Mouse (Mus musculus): Measurements from ENCODE around the gene Vmn1r215. TPM values are rescaled to one million over a fixed set of nuclear protein-coding genes. Genes with fewer than 3 reads are reported as not detected.
"Not testable (repeated sequence)": the region's sequence is repeated elsewhere in the genome, so short reads cannot be mapped to it uniquely, and the experiment has no call there.

Vmn1r215 gene
- not detected in 2 replicates for total RNA-seq (2014; fragmentation: Nextera tagmentation)
- total RNA-seq (2017), result not detected in 2 replicates

- ATAC-seq (replicated peaks; ENCODE audit: poor library complexity, severe bottlenecking), result no peak
Observed at GRCm38 (mm10) chr13:23067725-23068124, at the start of gene Vmn1r215. Gene Vmn1r215 (plus strand): TSS chr13:23068025.

- no peak for ATAC-seq (replicated peaks; ENCODE audit: poor library complexity, severe bottlenecking)
Observed at GRCm38 (mm10) chr13:23018158-23018557, 49.7 kb upstream of the Vmn1r215 start.

GRCm38 (mm10) chr13:23024812-23025211, 43.0 kb upstream of the Vmn1r215 start:
- no peak for ATAC-seq (replicated peaks; ENCODE audit: poor library complexity, severe bottlenecking)

GRCm38 (mm10) chr13:23030118-23030517, 37.7 kb upstream of the Vmn1r215 start, which contains the start of gene Vmn1r214:
Gene Vmn1r214 (plus strand): TSS chr13:23030418.
- no peak for ATAC-seq (replicated peaks; ENCODE audit: poor library complexity, severe bottlenecking)

- ATAC-seq (replicated peaks; ENCODE audit: poor library complexity, severe bottlenecking), result no peak
Observed at GRCm38 (mm10) chr13:23057778-23058177, 10.0 kb upstream of the Vmn1r215 start.

- ATAC-seq (replicated peaks; ENCODE audit: poor library complexity, severe bottlenecking), result no peak
Observed at GRCm38 (mm10) chr13:23069312-23069711, 1.5 kb downstream of the Vmn1r215 start.

GRCm38 (mm10) chr13:23094386-23094785, 26.6 kb downstream of the Vmn1r215 start:
- no peak for ATAC-seq (replicated peaks; ENCODE audit: poor library complexity, severe bottlenecking)

- ATAC-seq (replicated peaks; ENCODE audit: poor library complexity, severe bottlenecking), result not testable (repeated sequence)
Observed at GRCm38 (mm10) chr13:23118126-23118525, 50.3 kb downstream of the Vmn1r215 start, which contains the start of gene Vmn1r217. Gene Vmn1r217 (minus strand): TSS chr13:23118226.

GRCm38 (mm10) chr13:23120611-23121010, 52.8 kb downstream of the Vmn1r215 start:
- no peak for ATAC-seq (replicated peaks; ENCODE audit: poor library complexity, severe bottlenecking)

Other genes with a start within 250 kb of the Vmn1r215 start
- not detected in 2 replicates for gene Vmn1r210, start 236.7 kb upstream of the Vmn1r215 start, total RNA-seq (2014; fragmentation: Nextera tagmentation)
- gene Vmn1r210, start 236.7 kb upstream of the Vmn1r215 start, total RNA-seq (2017), result not detected in 2 replicates
- not detected in 2 replicates for gene Vmn1r211, start 210.5 kb upstream of the Vmn1r215 start, total RNA-seq (2014; fragmentation: Nextera tagmentation)
- gene Vmn1r211, start 210.5 kb upstream of the Vmn1r215 start, total RNA-seq (2017), result not detected in 2 replicates
- not detected in 2 replicates for gene Vmn1r212, start 183.8 kb upstream of the Vmn1r215 start, total RNA-seq (2014; fragmentation: Nextera tagmentation)
- not detected in 2 replicates for gene Vmn1r212, start 183.8 kb upstream of the Vmn1r215 start, total RNA-seq (2017)
- gene Vmn1r213, start 60.4 kb upstream of the Vmn1r215 start, total RNA-seq (2014; fragmentation: Nextera tagmentation), result not detected in 2 replicates
- gene Vmn1r213, start 60.4 kb upstream of the Vmn1r215 start, total RNA-seq (2017), result not detected in 2 replicates
- not detected in 2 replicates for gene Vmn1r214, start 37.6 kb upstream of the Vmn1r215 start, total RNA-seq (2014; fragmentation: Nextera tagmentation)
- not detected in 2 replicates for gene Vmn1r214, start 37.6 kb upstream of the Vmn1r215 start, total RNA-seq (2017)
- not detected in 2 replicates for gene Vmn1r217, start 50.2 kb downstream of the Vmn1r215 start, total RNA-seq (2014; fragmentation: Nextera tagmentation)
- not detected in 2 replicates for gene Vmn1r217, start 50.2 kb downstream of the Vmn1r215 start, total RNA-seq (2017)
- gene Vmn1r218, start 65.1 kb downstream of the Vmn1r215 start, total RNA-seq (2014; fragmentation: Nextera tagmentation), result not detected in 2 replicates
- not detected in 2 replicates for gene Vmn1r218, start 65.1 kb downstream of the Vmn1r215 start, total RNA-seq (2017)
- not detected in 2 replicates for gene Vmn1r219, start 91.3 kb downstream of the Vmn1r215 start, total RNA-seq (2014; fragmentation: Nextera tagmentation)
- not detected in 2 replicates for gene Vmn1r219, start 91.3 kb downstream of the Vmn1r215 start, total RNA-seq (2017)
- gene Vmn1r220, start 120.0 kb downstream of the Vmn1r215 start, total RNA-seq (2014; fragmentation: Nextera tagmentation), result not detected in 2 replicates
- not detected in 2 replicates for gene Vmn1r220, start 120.0 kb downstream of the Vmn1r215 start, total RNA-seq (2017)
- not detected in 2 replicates for gene Vmn1r221, start 146.1 kb downstream of the Vmn1r215 start, total RNA-seq (2014; fragmentation: Nextera tagmentation)
- not detected in 2 replicates for gene Vmn1r221, start 146.1 kb downstream of the Vmn1r215 start, total RNA-seq (2017)
- gene Vmn1r222, start 167.9 kb downstream of the Vmn1r215 start, total RNA-seq (2014; fragmentation: Nextera tagmentation), result not detected in 2 replicates
- not detected in 2 replicates for gene Vmn1r222, start 167.9 kb downstream of the Vmn1r215 start, total RNA-seq (2017)
- not detected in 2 replicates for gene Vmn1r223, start 179.1 kb downstream of the Vmn1r215 start, total RNA-seq (2014; fragmentation: Nextera tagmentation)
- not detected in 2 replicates for gene Vmn1r223, start 179.1 kb downstream of the Vmn1r215 start, total RNA-seq (2017)